Mouse (Mus musculus) thymus, postnatal 4 days (tissue): ENCODE measurements around the gene Rundc3a.
"Not testable (repeated sequence)": the region's sequence is repeated elsewhere in the genome, so short reads cannot be mapped to it uniquely, and the experiment has no call there.

Experiments used
- DNase-seq: peaks from one replicate; pipeline ENCODE4 v3.0.0; 2021

Gene Rundc3a

DNA sequence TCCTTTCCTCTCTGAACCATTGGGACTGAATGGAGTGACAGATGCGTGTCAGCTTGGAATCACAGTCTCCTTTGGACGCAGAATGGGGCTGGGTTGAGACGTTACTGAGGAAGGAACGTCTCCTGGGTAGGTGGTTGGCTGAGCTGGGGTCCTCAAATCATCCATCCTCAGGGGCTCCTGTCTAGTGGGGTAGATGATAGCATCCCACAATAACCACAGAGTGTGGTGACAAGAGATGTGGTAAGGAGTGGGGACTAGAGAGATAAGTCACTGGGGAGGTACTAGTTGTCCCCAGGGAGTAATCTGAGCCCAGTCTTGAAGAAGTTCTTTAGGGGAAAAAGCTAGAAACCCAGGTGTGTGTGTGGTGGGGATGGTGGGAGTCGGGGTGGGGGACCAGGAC, 24.9 kb upstream of the Rundc3a start:
- no peak for DNase-seq

DNA sequence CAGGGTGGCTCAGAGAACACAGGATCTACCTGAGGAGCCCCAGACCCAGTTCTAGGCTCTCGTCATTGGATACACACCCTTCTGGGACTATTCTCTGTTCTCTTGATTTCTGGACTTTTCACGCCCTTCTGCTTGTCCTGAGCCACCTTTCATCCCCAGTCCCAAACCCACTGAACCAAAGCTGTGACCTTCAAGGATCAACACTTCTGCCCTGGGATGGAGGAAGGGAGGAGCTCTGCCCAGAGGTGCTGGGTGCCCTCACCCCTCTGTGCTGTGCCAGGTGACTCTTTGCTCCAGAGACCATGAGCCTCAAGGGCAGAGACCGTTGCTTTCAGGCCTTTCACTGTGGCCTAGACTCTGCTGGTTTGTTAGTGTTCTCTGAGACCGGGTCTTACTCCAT, 23.9 kb upstream of the Rundc3a start:
- no peak for DNase-seq

DNA sequence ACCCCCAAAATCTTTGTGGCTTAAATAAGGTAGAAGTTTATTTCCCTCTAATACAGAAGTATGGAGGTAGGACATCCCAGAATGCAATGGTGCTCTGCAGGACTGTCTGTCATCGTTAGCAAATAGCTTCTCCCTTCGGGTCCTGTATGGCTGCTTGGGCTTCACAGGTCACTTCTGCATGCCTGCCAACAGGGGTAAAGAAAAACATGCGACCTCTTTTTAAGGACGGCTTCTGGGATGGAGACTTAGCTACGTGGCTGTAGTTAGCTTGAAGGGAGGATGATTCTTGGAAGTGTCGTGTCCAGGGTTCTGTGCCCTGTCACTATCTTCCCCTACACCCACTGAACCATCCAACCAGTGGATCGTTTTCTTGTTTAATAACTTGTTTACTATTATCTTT, 22.9 kb upstream of the Rundc3a start:
- DNase-seq: no peak

DNA sequence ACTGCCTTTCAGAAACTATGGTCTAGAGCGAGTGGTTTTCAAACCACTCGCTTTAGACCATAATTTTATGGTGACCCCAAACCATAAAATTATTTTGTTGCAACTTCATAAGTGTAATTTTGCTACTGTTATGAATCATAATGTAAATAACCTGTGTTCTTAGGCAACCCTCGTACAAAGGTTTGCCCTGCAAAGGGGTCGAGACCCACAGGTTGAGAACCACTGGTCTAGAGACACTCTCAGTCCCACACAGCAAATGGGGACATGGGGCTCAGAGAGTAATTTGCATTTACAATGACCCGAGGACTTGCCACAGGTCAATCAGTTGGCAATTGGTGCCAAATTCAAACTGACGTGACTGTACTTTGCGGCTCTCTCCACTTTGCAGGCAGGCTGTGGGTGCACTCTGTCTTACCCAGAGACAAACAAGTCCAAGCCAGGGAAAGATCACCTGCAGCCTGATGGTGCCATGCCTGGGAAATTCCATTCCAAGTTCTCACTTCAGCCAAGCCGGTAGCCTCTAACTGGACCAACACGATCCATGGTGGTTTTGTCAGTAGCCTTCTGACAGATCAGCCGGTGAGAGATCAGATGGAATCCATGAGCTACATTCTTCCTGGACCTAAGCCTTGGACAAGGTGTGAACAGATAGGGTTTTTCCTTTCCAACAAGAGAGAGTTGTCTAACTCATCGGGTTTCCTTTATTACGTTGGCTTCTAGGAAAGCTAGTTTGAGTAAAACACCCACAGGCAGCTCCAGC, 21.1 kb upstream of the Rundc3a start:
- no peak for DNase-seq

DNA sequence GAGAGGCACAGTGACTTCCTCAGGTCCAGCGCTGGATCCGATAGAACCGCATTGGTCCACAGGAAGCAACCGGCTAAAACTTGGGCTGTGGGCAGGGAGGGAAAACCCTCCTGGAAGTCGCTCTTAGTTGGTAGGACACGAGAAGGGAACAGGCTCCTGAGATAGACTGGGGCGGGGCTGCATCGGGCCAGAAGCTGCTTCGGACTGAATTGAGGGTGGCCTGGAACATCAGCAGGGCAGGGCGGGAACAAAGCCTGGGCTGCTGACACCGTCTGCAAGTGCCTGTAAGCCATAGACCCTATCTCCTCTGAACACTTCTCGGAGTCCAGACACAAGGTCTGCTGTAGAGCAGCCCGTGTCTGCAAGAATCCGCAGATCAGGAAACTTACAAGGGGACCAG, 20.3 kb upstream of the Rundc3a start:
- DNase-seq: no peak

DNA sequence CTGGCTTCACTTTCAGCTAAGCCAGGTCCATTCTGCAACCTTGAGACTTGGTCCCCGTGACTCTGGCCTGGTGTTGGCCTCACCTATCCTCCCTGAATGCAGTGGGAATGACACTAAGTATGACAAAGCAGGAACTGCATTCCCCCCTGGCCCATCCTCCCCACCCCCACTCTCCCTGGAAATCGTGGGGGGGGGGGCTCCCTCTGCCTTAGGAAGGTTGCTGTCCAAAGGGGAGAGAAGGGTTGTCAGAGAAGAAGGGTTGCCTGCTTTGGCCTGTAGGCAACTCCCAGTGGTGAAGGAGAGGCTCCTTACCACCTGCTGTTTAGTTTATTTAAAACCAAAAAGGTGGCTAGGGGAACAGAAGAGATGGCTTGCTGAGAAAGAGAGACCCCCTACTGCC, 19.6 kb upstream of the Rundc3a start:
- DNase-seq: no peak

DNA sequence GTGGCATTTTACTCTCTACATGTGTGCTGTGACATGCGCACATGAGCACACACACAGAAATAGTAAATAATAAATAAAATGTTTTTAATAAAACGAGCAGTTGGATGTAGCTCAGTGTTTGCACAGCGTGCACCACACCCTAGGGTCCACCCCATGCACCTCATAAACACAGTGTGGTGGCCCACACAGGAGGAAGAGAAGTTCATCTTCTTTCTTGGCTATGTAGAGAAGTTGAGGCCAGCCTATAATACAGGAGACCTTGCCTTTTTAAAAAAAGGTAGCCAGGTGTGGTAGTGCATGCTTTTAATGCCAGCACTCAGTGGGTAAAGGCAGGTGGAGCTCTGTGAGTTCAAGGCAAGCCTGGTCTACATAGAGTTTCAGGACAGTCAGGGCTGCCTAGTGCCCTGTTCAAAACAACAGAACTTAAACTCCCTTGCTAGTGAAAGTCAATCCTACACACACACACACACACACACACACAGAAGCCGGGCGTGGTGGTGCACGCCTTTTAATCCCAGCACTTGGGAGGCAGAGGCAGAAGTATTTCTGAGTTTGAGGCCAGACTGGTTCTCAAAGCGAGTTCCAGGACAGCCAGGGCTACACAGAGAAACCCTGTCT, 19.0 kb upstream of the Rundc3a start:
- no peak for DNase-seq

DNA sequence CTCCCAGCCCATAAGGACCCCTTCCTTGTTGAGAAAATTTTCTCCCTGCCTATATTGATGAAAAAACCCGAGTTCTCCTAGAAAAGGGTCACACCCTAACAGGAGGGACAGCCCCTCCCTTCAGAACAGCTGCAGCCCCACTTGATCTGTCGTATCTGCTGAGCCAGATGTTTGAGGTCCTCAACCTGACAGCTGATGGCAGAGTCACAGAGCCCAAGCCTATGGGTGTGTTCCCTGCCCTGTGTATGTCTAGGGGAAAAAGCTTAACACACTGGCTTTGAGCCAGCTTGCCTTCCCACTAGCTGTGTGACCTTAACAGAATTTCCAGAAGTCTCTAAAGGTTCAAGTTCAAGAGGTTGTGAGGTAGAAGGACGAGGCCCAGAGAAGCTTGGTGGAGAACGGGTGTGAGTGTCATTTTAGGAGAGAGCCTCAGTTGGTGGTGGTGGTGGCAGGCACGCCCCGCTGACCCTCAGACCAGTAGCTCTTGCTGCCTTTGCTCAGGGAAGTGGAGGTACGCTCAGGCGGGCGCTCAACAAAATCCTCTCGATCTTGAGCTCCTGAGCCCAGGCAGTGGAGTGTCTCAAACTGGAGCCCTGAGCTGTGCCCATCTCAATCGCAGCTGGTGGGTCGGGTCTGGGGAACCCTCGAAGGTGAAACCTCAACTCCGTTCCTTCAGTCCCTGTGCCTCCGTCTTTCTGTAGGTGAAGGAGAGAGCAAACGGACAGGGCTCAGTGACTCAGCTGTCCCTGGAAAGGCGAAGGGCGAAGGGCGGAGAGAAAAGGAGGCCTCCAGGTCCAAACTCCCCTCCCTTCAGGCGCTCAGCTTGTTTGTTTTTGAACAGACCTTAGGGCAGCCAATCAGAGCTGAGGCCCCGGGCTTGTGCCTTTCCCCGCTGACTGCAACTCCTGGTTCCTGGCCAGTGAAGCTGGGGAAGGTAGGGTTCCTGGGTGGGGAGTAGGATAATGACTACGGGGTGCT, 17.7 kb upstream of the Rundc3a start:
- no peak for DNase-seq

DNA sequence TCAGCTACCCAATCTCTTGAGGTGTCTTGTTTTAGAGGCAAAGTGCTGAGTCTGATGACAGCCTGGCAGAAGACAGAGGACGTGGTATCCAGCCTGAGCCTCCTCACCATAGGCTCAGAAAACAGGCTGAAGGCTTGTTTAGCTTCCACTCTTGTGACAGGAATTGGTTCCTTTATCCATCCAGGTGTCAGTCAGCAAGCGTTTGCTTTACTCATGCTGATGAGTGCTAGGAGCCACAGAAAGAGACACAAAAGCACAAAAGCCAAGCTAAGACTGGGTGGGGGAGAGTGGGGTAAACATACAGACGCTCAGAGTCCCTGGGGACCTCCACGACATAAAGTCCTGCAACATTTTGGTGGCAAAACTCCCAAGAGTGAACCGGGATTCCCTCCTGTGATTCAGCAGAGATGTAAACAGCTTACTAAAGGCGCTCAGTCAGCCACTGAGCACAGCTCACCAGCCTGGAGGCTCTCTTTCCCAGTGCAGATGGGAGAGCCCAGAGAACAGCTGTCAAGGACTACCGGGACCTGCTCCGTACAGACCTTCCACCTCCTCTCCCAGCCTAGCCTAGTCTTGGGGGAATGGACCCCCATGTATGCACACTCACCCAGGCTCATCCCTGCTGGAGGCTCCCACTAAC, 16.9 kb upstream of the Rundc3a start:
- DNase-seq: no peak

DNA sequence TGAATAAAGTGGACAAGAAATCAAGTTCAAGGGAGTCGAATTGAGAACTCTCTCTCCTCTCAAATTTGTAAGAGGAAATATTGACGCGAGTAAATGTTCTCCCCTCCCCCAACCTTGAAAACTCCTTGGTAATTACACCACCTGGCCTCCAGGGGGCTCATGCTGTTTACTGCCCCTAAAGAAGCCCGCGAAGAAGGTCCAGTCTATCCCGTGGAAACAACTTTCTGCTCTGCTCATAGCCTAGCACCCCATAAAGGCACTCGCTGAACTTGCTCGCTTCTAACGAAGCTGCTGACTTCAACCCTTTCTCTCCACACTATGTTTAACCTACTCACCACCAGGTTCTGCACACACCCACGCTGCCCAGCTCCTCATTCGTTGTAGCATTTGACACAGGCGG, 16.0 kb upstream of the Rundc3a start:
- DNase-seq: peak; percentile 33

DNA sequence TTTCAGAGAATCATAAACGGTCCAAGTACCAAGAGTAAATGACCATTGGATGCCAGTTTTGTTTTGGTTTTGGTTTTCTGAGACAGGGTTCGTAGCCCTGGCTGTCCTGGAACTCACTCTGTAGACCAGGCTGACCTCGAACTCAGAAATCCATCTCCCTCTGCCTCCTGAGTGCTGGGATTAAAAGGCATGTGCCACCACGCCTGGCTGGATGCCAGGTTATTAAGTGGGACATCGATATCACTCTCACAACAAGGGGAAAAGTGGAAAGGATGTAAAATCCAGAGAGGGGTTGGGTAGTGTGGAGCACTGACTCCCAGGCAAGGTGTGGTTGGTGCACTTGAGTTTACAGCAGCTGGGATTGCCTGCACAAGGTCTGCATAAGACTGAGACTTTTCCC, 13.1 kb upstream of the Rundc3a start:
- DNase-seq: no peak

DNA sequence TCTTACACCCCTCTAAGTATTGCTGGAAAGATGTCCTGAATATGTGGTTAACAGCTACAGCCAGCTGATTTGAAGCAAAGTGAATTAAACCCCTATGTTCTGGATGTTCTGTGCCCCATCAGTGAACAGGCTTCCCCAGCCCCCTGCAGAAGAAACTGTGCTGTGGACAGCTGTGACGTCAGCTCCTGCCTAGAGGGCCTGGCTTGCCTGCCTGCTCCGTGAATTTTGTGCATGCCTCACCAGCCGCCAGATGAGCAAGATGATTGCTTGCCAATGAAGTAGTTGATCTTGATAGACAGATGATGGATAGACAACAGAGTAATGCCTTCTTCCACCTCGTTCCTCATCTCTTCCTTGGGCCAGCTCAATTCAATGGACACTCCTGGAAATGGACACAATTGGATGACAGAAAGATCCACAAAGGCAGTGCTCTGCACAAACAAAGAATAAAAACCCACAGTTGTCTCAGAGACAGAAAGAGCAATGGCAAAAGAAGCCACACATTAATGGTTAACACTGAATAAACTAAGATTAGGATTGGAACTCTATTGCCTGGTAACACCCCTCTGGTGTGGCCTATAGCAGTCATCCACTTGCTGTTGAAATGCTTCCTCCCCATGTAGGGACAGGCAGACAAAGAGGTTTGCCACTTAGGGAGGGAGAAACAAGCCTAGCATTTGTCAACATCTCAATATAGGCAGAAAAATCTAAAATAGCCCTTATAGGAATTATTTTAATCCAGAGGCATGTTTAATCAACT, 11.7 kb upstream of the Rundc3a start:
- DNase-seq: no peak

DNA sequence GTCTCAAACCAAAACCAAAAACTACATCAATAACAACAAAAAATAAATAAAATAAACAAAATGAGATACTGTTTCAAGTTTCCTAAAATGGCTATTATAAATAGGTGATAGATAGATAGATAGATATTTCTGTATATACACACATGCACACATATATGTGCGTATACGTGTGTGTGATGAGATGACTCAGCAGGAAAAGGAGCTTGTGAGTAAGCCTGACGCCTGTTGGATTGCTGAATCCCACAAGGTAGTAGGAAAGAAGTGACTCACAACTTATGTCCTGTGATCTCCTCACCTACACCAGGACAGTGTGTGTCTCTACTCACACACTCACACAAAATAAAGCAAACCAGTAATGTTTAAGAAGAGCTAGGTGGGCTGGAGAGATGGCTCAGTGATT, 10.4 kb upstream of the Rundc3a start:
- no peak for DNase-seq

DNA sequence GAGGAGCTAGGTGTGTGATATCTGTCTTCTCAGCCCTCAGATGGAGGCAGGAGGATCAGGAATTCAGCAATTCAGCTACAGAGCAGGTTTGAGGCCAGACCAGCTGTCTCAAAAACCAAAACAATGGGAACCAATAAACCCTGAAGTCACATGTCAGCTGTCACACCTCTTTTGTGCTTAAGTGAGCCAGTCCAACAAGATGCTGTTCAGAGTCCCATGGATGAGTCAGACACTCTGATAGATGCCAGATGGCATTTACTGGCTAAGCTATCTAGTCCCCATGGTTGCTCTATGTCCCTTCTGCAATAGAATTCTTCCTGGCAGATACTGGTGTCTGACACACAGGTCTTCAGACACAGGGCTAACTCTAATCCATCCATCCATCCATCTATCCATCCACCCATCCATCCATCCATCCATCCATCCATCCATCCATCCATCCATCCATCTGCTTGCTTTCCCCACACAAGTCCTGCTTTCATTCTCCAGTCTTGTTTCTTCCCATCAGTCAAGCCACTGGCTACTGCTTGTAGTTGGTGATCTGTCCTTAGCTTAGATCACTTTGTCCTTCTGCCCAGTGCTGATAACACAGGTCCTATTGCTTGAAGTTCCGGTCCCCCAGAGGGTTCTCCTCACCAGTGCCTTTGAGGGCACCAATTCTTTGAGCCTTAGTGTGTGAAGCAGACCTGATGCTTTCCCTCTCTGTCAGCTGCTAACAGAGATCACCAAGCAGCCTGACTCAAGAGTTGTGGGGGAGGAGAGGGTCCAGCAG, 9.7 kb upstream of the Rundc3a start:
- DNase-seq: no peak

DNA sequence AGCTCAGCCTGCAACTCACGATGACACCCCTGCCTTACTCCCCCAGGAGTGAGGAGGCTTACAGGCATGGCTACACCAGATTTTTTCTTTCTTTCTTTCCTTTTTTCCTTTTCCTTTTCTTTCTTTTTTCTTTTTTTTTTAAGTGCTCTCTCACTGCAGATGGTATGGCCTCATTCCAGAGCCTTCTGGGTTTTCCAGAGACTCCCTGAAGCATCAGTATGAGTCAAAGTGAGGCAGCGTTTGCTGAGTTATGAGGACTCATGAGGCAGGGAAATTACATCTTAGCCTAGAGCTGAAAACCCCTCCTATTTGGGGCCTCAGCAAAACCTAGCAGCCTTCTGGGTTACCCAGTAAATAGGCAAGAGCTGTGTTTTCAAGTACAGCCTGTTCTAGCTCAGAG, 8.8 kb upstream of the Rundc3a start:
- no peak for DNase-seq

DNA sequence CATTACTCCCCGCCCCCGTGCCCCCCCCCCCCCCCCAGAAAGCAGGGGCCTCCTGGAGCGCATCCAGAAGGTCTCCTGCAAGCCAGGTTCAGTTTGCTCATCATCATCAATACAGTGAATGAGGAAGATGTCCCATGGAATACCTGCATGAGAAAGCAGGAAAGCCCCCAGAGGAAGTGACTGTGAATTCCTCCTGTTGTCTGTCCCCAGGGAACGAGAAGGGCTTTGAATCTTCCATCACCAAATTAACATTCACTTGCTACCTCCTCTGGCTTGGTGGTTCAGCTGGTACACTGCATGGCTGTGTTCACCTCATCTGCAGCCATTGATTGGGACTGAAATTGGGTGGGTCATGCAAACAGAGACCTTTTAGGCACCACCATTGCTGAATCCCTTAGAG, 8.1 kb upstream of the Rundc3a start:
- DNase-seq: no peak

DNA sequence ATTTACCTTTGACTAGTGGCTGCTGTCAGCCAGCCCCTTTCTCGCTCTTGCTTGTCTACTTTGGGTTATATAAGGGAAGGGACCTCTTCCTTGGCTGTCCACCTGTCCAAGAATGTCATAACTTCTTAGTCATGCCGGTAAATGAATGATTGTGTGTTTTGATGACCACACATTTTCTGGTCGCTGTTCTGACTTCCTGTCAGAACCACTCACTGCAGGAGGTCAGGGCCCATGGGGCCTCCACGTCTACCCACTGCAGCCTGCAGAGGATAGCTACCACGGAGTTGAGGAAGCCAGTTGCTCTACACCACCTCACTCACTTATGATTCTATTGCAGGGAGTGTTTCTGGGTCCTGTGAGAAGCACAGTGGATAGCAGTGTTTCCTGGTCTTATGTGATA, 7.1 kb upstream of the Rundc3a start:
- no peak for DNase-seq

DNA sequence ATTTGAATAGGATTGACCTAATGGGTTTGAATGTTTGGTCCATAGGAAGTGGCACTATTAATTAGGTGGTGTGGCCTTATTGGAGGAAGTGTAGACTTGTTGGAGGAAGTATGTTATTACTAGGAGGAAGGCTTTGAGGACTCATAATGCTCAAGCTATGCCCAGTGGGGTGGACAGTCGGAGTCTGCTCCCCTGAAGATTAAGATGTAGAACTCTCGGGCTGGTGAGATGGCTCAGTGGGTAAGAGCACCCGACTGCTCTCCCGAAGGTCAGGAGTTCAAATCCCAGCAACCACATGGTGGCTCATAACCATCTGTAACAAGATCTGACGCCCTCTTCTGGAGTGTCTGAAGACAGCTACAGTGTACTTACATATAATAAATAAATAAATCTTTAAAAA, 3.8 kb upstream of the Rundc3a start:
- not testable (repeated sequence) for DNase-seq

DNA sequence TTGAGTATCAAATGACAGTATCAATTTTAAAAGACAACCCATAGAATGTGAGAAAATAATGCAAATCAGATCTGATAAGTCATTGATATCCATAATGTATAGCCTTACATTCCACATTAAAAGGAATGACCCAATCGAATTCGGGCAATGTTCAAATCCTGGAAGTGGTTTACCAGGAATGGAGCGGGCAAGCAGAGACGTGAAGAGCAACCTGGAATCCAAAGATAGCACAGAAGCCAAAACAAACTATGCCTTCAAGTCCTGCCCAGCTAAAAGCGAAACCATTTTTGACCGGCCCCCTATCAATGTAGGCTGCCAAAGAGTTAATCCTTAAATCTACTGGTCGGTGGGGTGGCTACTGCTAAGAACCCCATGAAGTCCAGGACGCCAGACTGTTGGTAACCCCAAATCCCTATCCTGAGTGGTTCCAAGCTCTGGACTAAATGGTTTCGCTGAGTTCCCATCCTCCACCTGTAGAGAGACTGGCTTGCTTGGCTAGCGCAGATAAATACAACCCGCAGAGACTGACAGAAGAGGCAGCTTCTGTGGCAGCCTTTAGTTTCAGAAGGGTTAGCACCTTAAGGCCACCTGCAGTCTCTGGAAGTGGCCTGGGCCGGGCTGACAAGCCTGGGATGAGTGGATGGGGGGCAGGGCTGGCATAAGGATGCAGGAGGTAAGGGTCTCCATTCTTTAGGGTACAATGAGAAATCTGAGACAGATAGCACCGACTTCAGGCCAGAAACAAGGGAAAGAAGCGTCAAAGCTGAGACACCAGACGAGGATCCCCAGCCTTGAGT, 564 bp upstream of the Rundc3a start:
- no peak for DNase-seq

DNA sequence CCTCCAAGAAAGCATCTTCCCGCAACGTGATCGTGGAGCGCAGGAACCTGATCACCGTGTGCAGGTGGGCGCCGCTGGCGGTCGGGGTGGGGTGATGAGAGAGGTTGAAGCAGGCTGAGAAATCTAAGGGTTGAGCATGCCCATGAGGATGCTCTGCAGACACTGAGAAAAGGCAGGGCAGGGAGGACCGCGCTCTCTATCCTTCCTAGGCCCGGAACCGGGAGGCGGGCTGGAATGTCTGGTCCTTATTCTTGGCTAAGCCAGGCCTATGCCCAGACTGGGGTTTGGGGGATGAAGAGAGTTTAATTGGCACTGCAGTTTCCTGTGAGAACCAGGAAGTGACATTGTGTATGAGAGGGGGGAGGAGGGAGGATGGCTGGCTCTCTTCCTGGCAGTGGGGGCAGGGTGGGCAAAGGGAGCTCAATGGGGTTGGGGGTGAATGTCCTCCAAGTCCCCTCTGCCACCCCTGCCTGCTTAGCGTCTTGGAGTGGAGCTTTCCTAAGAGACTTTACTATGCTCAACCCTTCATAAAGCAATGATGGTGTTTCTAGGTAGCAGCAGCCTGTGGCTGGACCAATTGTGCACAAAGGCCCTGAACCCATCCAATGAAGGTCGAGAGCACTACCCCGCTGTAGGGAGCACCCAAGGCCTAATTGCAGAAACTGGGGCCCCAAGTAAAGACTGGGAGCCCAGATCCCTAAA, 667 bp downstream of the Rundc3a start:
- DNase-seq: peak; percentile 47
